Mouse (Mus musculus) NIH3T3 (cell line): Measurements from ENCODE around the gene 5430403G16Rik.
A peak's percentile ranks its signal among the peaks of the same experiment; 100 is the strongest.
"Not testable (repeated sequence)": the region's sequence is repeated elsewhere in the genome, so short reads cannot be mapped to it uniquely, and the experiment has no call there.

Source experiments
- DNase-seq: peaks from one replicate; pipeline ENCODE4 v3.0.0-alpha.2; 2012; ENCODE audit warnings: low read depth

Gene 5430403G16Rik

DNA sequence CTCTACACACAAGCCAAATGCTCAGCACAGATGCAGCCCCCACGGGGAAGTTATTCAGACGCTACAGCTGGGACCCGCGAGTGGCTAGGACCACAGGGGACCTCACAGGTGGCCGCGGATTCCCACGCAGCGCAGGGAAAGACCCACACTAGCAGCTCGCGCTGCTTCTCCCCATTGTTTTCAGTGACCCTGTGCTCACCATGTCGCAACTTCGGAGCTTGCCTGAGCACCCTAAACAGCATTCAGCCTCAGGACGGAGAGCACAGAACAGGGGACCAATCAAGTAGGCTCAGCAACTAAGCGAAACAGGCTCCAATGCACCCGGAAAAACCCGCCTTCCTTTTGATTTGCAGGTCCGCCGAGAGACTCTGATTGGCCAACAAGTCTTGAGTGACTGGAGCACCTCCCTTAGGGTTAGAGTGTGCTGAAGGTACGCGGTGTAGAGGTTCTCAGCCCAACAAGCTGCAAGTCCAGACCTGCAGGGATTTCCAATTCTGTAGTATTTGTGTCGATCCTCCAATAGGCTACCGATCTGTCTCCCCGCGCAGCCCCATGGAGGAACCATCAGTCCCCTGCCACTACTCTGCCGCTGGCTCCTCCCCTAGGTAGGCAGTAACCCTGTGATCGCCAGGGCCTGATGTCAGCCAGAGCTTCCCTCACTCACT, at the start of gene 5430403G16Rik:
5430403G16Rik (minus strand) TSS at position 505 of the 665 bp plus-strand sequence.
- DNase-seq = peak; percentile 78

- DNase-seq = not testable (repeated sequence)
These were observed 26.5 kb upstream of the 5430403G16Rik start for GRCm38 (mm10) chr5:109717341-109717740.

- not testable (repeated sequence) for DNase-seq
These were observed 544 bp upstream of the 5430403G16Rik start for GRCm38 (mm10) chr5:109691205-109691965.

GRCm38 (mm10) chr5:109682921-109683320, 7.9 kb downstream of the 5430403G16Rik start:
- no peak for DNase-seq
